Mouse (Mus musculus): ENCODE data around the gene Klhl11. TPM values are rescaled to one million over a fixed set of nuclear protein-coding genes. Genes with fewer than 3 reads are reported as not detected.

The Klhl11 gene
- polyA plus RNA-seq (2012): 0.03 and 0.06 TPM in 2 replicates

DNA sequence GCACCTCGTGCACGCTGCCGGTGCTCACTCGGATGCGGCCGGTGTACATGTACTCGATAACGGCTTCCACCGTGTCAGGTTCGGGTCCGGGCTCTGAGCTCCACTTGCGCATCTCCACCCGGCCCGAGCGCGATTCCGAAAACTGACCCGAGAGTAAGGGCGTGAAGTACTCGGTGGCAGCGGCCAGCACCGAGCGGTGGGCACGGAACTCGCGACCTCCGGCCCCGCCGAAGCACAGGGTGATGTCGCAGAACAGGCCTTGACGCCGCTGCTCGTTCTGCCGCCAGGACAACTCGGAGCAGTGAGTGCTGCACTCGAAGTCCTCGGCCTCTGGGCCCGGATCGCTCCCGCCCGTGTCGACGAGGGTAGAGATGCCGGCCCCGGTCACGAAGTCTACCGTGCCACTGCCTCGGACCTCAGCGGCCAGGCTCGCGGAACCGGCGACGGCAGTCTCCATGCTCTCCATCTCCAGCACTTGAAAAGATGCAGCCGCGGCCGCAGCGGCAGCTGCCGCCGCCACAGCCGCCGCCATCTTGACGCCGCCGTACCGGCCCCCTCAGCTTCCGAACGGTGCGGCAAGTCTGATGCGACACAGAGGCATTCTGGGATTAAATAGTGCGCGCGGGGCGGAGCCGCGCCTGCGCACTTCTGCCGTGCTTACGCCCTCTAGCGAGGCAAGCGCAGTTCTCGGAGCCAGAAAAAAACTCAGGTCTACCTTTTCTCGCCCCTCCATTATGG is at the start of gene Klhl11:
TSS of gene Klhl11 (minus strand) at position 545 of the 738 bp plus-strand sequence.
- peaks cover 31% of the 10 kb centered on the region for H3K36me3 ChIP-seq (ENCODE audit: control insufficient read depth)
- H3K9me3 ChIP-seq (ENCODE audit: control insufficient read depth, low read length): no peaks in the 10 kb centered on the region
- no peak for TF ChIP-seq GATA1 (IDR thresholded peaks at IDR 0.05; ENCODE audit: low read length)
- no peak for TF ChIP-seq TAL1 (IDR thresholded peaks at IDR 0.05; ENCODE audit: low read length)
- peak within 1 kb of the TSS; percentile 79 for H3K4me3 ChIP-seq (replicated peaks)
- H3K27me3 ChIP-seq (ENCODE audit: control insufficient read depth): no peaks in the 10 kb centered on the region
- H3K4me1 ChIP-seq (ENCODE audit: control insufficient read depth): peaks cover 35% of the 10 kb centered on the region

DNA sequence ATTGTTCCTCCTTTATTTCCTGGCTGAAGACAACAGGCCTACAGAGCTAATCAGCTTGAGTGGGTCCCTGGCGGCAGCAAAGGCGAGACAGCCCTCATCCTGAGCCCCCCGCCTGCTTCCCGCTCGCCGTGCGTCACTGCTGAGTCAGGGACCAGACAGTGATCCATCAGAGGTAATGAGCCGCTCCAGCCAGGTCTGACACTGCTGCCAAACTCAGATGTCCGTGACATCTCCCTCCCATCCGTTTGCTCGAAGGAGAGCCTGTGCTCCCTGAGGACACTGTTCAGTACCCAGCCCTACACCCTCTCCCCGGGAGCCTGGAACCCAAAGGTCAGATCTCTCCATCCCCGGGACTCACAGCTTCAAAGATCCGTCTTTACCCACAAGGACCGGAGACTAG is 48.3 kb upstream of the Klhl11 start:
- Histone ChIP-seq H3K27me3 (ENCODE audit: control insufficient read depth) (no peaks in the 10 kb centered on the region), H3K9me3 (ENCODE audit: control insufficient read depth, low read length) (no peaks in the 10 kb centered on the region), H3K36me3 (ENCODE audit: control insufficient read depth) (peaks cover 81% of the 10 kb centered on the region), H3K4me3 (replicated peaks) (no peak overlapping the region), H3K4me1 (ENCODE audit: control insufficient read depth) (peaks cover 19% of the 10 kb centered on the region)
- no peak for TF ChIP-seq GATA1 (IDR thresholded peaks at IDR 0.05; ENCODE audit: low read length)
- no peak for TF ChIP-seq TAL1 (IDR thresholded peaks at IDR 0.05; ENCODE audit: low read length)

DNA sequence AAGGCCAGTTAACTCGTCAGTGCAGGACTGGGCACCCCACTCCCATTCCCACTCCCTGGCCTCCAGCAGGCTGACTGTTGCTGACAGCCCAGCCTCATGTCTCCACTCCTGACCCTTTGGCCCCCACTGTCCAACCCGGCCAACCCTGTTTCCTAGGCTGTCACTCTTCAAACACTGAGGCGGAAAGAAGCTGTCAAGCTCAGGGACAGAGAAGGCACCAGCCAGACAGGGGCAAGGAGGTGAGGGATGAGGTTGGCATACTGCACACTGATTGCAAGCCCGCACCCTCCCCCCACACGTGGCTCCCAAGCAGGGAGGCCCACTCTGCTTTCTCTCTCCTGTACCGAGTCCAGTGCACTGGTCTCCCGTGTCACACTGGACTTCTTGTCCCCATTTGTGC is 46.6 kb upstream of the Klhl11 start:
- no peaks in the 10 kb centered on the region for H3K27me3 ChIP-seq (ENCODE audit: control insufficient read depth)
- H3K9me3 ChIP-seq (ENCODE audit: control insufficient read depth, low read length): no peaks in the 10 kb centered on the region
- H3K36me3 ChIP-seq (ENCODE audit: control insufficient read depth): peaks cover 88% of the 10 kb centered on the region
- no peak for TF ChIP-seq TAL1 (IDR thresholded peaks at IDR 0.05; ENCODE audit: low read length)
- TF ChIP-seq GATA1 (IDR thresholded peaks at IDR 0.05; ENCODE audit: low read length): no peak
- peaks cover 4% of the 10 kb centered on the region; the same call in 1 of the 2 replicates for H3K4me1 ChIP-seq (ENCODE audit: control insufficient read depth)
- no peak overlapping the region for H3K4me3 ChIP-seq (replicated peaks)

DNA sequence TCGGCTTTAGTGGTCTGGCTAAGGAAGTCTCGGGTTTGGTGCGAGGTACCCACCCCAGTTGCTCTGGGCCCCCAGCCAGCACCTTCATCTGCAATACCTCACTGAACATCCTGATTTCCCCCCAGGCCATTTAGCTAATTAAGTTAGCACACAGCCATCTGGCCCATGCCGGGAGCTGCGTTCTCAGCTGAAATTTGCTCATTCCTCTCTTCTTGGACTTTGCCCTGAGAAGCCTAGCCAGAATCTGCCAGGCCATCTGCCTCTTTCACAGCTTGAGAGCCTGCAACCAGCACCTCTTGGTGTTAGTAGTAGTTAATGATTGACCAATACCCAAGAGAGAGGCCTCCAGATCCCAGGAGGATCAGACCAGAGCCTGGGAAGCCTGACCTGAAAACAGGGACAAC is 45.6 kb upstream of the Klhl11 start:
- no peak for TF ChIP-seq GATA1 (IDR thresholded peaks at IDR 0.05; ENCODE audit: low read length)
- no peak for TF ChIP-seq TAL1 (IDR thresholded peaks at IDR 0.05; ENCODE audit: low read length)
- H3K9me3 ChIP-seq (ENCODE audit: control insufficient read depth, low read length): no peaks in the 10 kb centered on the region
- peaks cover 89% of the 10 kb centered on the region for H3K36me3 ChIP-seq (ENCODE audit: control insufficient read depth)
- H3K4me1 ChIP-seq (ENCODE audit: control insufficient read depth): peaks cover 4% of the 10 kb centered on the region; the same call in 1 of the 2 replicates
- H3K27me3 ChIP-seq (ENCODE audit: control insufficient read depth): no peaks in the 10 kb centered on the region
- H3K4me3 ChIP-seq (replicated peaks): no peak overlapping the region

DNA sequence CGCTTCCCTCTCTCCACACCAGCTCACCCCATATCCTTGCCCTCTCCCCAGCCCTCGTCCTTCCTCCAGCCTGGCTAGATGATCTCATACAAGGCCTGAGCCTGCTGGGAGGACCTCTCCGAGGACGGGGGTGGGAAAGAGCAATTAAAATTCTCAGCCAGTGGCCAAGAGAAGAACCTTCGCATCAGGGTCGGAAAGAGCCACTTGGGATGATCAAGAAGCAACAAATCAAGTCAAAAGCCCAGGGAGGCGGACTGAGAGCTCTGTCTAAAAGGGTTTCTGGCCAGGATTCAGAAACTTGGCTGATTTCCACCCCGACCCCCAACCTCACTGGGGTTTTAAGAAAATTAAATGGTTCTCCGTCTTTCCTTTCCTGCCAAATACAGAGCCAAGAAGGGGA is 43.8 kb upstream of the Klhl11 start:
- no peaks in the 10 kb centered on the region for H3K27me3 ChIP-seq (ENCODE audit: control insufficient read depth)
- TF ChIP-seq TAL1 (IDR thresholded peaks at IDR 0.05; ENCODE audit: low read length) (no peak), GATA1 (IDR thresholded peaks at IDR 0.05; ENCODE audit: low read length) (no peak)
- H3K36me3 ChIP-seq (ENCODE audit: control insufficient read depth): peaks cover 87% of the 10 kb centered on the region
- H3K4me1 ChIP-seq (ENCODE audit: control insufficient read depth): peaks cover 4% of the 10 kb centered on the region; the same call in 1 of the 2 replicates
- no peak overlapping the region for H3K4me3 ChIP-seq (replicated peaks)
- H3K9me3 ChIP-seq (ENCODE audit: control insufficient read depth, low read length): no peaks in the 10 kb centered on the region

DNA sequence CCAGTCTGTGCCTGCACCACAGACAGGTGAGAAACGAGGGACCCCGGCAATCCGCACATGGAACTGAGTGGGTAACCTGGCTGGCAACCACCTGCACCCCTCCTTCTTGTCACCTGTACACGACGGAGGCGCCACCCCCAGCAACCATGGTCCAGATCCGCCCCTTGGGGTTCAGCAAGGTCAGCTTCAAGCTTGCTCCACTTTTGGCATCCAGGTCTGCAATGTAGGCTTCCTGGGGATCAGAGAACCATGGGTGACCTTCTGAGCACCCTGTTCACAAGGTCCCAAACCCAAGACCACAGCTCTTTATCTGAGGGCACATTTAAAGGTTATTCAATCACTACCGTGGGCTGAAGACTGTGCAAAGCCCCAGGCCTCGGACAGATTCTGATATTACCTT is 43.2 kb upstream of the Klhl11 start:
- Histone ChIP-seq H3K9me3 (ENCODE audit: control insufficient read depth, low read length) (no peaks in the 10 kb centered on the region), H3K4me1 (ENCODE audit: control insufficient read depth) (peaks cover 4% of the 10 kb centered on the region; the same call in 1 of the 2 replicates), H3K27me3 (ENCODE audit: control insufficient read depth) (no peaks in the 10 kb centered on the region), H3K4me3 (replicated peaks) (no peak overlapping the region), H3K36me3 (ENCODE audit: control insufficient read depth) (peaks cover 85% of the 10 kb centered on the region)
- no peak for TF ChIP-seq GATA1 (IDR thresholded peaks at IDR 0.05; ENCODE audit: low read length)
- TF ChIP-seq TAL1 (IDR thresholded peaks at IDR 0.05; ENCODE audit: low read length): no peak

DNA sequence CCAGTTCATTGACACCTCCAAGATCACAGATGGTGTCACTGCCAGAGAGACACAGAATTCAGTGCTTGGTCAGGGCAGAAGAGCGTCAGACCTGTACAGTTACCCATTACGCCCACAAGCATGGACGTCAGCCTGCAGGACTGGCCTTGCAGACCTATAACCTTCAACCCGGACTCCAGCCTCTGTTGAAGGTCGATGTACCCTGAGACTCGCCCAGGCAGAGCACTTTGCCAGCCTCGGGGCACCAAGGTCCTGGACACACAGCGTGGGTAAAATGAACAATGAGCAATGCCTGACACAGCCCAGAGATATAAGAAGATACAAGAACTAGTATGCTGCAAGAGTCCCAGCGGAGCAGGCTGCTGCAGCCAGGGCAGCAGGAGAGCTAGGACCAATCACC is 42.5 kb upstream of the Klhl11 start:
- Histone ChIP-seq H3K36me3 (ENCODE audit: control insufficient read depth) (peaks cover 82% of the 10 kb centered on the region), H3K9me3 (ENCODE audit: control insufficient read depth, low read length) (no peaks in the 10 kb centered on the region)

DNA sequence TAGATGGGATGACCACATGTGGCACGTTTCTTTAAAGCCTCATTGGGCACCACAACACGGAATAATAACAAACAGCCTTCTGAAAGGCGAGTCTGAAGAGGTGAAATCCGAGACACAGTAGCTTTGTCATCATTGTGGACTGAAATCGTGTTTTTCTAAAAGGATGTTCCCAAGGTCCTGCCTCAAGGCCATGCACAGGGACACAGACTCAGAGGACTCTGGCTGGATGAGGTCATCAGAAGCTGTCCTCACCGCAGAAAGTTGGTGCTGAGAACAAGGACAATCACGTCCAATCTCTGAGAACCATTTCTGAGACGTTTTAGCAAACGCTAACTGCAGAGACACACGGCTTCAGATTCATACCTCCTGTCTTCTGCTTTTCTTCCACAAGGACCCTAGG is 41.2 kb upstream of the Klhl11 start:
- H3K36me3 ChIP-seq (ENCODE audit: control insufficient read depth): peaks cover 75% of the 10 kb centered on the region
- no peak overlapping the region for H3K4me3 ChIP-seq (replicated peaks)
- H3K4me1 ChIP-seq (ENCODE audit: control insufficient read depth): no peaks in the 10 kb centered on the region
- no peaks in the 10 kb centered on the region for H3K27me3 ChIP-seq (ENCODE audit: control insufficient read depth)
- TF ChIP-seq GATA1 (IDR thresholded peaks at IDR 0.05; ENCODE audit: low read length): no peak
- TF ChIP-seq TAL1 (IDR thresholded peaks at IDR 0.05; ENCODE audit: low read length): no peak
- no peaks in the 10 kb centered on the region for H3K9me3 ChIP-seq (ENCODE audit: control insufficient read depth, low read length)

More for the DNA sequence above, 42.5 kb upstream of the Klhl11 start:
- no peak for TF ChIP-seq TAL1 (IDR thresholded peaks at IDR 0.05; ENCODE audit: low read length)
- no peak for TF ChIP-seq GATA1 (IDR thresholded peaks at IDR 0.05; ENCODE audit: low read length)
- peaks cover 4% of the 10 kb centered on the region; the same call in 1 of the 2 replicates for H3K4me1 ChIP-seq (ENCODE audit: control insufficient read depth)
- no peak overlapping the region for H3K4me3 ChIP-seq (replicated peaks)
- no peaks in the 10 kb centered on the region for H3K27me3 ChIP-seq (ENCODE audit: control insufficient read depth)

DNA sequence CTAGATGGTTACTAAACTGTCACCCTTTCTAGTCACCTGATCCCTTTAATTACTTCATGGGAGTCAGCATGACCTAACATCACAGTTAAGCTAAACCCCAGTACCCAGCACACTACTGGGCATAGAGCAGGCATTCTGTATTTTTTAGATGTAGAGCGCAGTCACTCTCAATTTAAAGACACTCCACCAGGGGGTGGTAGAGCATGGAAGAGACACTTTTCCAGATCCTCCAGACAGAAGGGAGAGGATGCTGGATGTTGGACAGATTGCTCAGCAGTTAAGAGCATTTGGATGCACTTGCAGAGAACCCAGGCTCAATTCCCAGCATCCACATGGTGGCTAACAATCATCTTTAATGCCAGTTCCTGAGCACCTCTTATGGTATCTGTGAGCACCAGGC is 39.8 kb upstream of the Klhl11 start:
- Histone ChIP-seq H3K4me1 (ENCODE audit: control insufficient read depth) (no peaks in the 10 kb centered on the region), H3K9me3 (ENCODE audit: control insufficient read depth, low read length) (no peaks in the 10 kb centered on the region), H3K4me3 (replicated peaks) (no peak overlapping the region), H3K27me3 (ENCODE audit: control insufficient read depth) (no peaks in the 10 kb centered on the region), H3K36me3 (ENCODE audit: control insufficient read depth) (peaks cover 74% of the 10 kb centered on the region)
- no peak for TF ChIP-seq TAL1 (IDR thresholded peaks at IDR 0.05; ENCODE audit: low read length)
- TF ChIP-seq GATA1 (IDR thresholded peaks at IDR 0.05; ENCODE audit: low read length): no peak
